Mouse (Mus musculus) ES-E14 (cell line): Measurements from ENCODE around the gene Tnip1.

ENCODE experiments used
- CHD2 ChIP-seq: IDR thresholded peaks from 2 replicates; pipeline ENCODE4 v1.6.1; 2014; ENCODE audit warnings: mild to moderate bottlenecking, low read depth, low read length, inconsistent platforms
- HCFC1 ChIP-seq: IDR thresholded peaks from 2 replicates; pipeline ENCODE4 v1.6.1; 2012; ENCODE audit warnings: low read length, inconsistent platforms, borderline replicate concordance; ENCODE audit not compliant: insufficient read depth
- ZC3H11A ChIP-seq: IDR thresholded peaks from 2 replicates; pipeline ENCODE4 v1.6.1; 2012; ENCODE audit warnings: low read depth, mild to moderate bottlenecking, inconsistent platforms, low read length, borderline replicate concordance
- ZNF384 ChIP-seq: IDR thresholded peaks from 2 replicates; pipeline ENCODE4 v1.6.1; 2012; ENCODE audit warnings: low read depth, low read length, inconsistent platforms

GRCm38 (mm10) chr11:54988754-54989349, 26.1 kb upstream of the Tnip1 start:
- TF ChIP-seq ZNF384 (no peak), ZC3H11A (no peak), CHD2 (no peak), HCFC1 (no peak)
